Mouse (Mus musculus) c-Kit-positive CD71-positive TER-119-positive erythroid progenitor cells, embryonic 14.5 days (primary cell): ENCODE results near the gene Gnai3.

ENCODE experiments used
- DNase-seq: peaks from one replicate; pipeline ENCODE4 v3.0.0-alpha.2; 2013; ENCODE audit warnings: low spot score

The Gnai3 gene

GRCm38 (mm10) chr3:108145534-108146445 is at the start of gene Gnai3:
Gene Gnai3 (minus strand): TSS chr3:108146146.
- DNase-seq, result peak; percentile 89

- no peak for DNase-seq
Observed at GRCm38 (mm10) chr3:108195287-108195686, 49.3 kb upstream of the Gnai3 start.

GRCm38 (mm10) chr3:108193686-108194085 is 47.7 kb upstream of the Gnai3 start:
- DNase-seq, result no peak

DNA sequence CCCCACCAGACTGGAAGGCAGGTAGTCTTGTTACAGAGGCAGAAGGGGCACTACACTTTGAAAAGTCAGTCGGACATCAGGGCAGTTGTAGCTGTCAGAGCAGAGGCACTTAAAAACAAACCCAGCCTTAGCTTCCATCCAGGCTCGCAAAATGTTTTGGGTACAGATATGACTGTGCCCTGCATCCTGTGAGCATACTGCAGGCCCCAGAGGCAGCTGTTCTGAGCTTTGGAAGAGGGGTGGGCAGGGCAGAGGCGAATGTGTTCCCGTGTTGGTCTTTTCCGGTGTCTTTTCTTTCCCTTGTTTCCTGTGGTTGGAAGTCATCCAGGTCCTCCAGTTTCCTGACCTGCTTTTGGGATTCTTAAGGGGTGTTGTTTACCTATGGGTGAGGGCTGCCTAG is 44.0 kb upstream of the Gnai3 start:
- DNase-seq, result no peak

DNA sequence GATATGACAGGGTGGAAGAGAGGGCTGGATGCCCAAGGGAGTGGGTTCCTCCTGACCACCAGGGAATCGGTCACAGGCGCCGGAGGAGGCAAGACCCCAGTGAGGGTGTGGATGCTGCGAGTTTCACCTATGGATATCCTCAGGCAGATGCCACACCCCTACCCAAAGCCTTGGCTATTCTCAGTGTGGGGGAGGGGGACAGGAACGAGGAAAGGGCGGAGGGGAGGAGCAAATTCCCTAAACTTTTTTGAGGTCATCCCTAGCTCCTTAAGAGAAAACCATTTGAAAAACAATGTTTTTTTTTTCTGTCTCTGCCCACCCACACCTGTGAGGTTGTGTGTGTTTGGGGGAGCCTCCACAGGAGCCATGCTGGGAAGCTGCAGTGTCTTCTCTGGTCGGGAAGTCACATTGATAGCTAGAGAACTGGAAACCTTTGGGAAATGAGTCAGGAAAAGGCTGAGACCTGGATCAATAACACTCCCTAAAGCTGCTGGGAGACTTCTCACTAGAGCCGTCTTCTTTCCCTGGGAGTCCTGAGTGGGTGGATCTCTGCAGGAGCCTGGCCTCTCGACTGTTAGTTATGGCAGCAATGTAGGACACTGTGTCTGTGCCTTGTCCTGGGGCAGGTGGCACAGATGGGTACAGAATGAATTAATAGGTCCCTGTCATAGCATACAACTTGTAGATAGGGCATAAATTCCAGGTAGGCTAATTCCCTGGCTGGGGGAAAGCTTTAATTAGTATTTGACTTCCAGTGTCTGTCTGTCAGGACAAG is 43.0 kb upstream of the Gnai3 start:
- DNase-seq, result no peak

- DNase-seq, result no peak
Observed at GRCm38 (mm10) chr3:108187111-108187795, 41.3 kb upstream of the Gnai3 start.

GRCm38 (mm10) chr3:108186098-108187047 is 40.4 kb upstream of the Gnai3 start, which contains the start of gene Amigo1:
Gene Amigo1 (plus strand): TSS chr3:108186335.
- DNase-seq, result no peak

GRCm38 (mm10) chr3:108185460-108186097 is 39.6 kb upstream of the Gnai3 start:
- no peak for DNase-seq

GRCm38 (mm10) chr3:108184742-108185141 is 38.8 kb upstream of the Gnai3 start:
- DNase-seq, result no peak

DNA sequence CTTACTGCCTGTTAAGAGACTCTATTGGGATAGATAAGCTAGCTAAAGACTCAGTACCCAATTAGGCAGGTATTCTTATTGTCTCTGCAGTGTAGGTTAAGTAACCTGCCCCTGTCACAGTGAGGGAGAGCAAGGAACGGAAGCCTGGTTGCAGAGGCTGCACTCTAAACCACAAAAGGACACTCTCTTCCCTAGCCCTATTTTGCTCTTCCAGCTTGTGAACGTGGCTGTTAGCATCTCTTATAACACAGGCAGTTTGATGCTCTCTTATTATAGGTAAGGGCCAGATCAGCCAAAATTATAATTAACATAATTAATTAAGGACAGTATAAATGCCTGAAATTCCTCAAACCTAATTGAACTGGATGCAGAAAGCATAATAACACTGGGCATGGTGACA is 34.6 kb upstream of the Gnai3 start:
- no peak for DNase-seq

GRCm38 (mm10) chr3:108178756-108179715 is 33.1 kb upstream of the Gnai3 start:
- no peak for DNase-seq

- no peak for DNase-seq
Observed at GRCm38 (mm10) chr3:108174672-108175531, 29.0 kb upstream of the Gnai3 start.

DNA sequence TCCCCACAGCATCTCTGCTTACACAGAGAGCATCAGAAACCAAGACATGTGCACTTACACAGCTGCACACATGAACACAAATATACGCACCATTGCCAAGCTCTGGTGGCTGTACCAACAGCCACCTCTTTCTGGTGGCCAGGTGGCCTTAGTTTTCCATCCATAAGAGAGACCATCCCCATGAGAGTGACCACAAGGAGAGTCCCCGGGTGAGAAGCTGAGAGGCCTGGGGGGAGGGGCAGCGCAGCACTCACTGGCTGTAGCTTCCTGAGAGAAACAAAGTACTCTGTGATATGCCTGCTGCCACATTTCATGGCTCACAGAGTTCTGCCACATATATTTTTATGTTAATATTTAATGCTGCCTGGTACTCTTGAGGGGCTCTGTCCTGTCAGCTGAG is 23.3 kb upstream of the Gnai3 start:
- no peak for DNase-seq

DNA sequence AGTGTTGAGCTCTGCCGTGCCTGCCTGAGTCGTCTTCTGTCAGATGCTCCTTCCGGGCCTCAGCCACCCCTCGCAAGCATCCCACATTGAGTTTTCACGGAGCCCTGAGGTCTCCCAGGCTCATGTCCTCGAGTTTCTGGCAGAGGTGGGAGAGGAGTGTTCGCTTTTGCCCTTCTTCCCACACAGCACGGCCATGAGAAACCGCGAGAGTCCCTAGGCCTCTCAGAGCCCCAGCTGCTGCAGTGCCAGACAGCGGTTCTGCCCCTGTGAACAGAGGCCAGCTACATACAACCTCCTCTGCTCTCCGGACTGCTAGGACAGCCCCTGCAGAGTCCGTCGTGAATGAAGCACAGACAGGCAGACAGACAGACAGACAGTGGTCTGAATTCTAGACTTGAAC is 21.6 kb upstream of the Gnai3 start:
- no peak for DNase-seq

DNA sequence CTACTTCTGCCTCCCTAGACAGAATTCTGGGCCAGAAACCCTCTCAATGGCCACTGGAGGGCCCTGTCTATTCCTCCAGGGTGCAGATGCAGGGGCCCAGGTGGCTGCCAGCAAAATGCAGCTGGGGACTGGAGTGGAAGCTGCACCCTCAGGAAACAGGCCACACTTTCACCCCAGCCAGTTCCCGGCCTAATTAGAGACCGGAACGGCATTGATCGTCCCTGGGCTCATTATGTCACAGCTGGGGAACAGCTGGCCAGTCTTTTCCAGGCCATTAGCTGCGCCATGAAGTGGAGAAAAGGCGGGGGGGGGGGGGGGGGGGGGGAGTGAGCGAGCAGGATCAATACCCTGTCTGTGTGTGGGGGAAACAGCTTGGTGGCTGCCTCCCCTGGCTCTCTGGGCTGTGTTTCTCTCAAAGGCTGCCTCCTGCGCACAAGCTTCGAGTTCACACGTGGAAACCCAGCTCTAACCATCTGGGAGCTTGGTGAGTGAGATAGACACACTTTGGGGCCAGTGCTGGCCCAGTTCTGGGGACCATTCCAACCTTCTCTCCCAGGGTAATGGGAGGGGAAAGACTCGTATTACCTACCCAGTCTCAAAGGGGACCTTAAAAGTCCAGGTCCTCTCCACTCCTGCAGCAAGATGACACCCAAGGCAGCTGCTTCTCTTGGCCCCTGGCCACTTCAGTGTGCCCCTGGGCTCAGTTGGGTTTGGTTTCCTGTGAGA is 20.7 kb upstream of the Gnai3 start:
- DNase-seq, result no peak

GRCm38 (mm10) chr3:108165532-108166315 is 19.8 kb upstream of the Gnai3 start:
- no peak for DNase-seq

- DNase-seq, result peak; percentile 65
Observed at GRCm38 (mm10) chr3:108164807-108165206, 18.9 kb upstream of the Gnai3 start.
